Mouse (Mus musculus) kidney, adult 2 months (tissue): ENCODE measurements around the gene Psmd9. TPM values are rescaled to one million over a fixed set of nuclear protein-coding genes. Genes with fewer than 3 reads are reported as not detected.

Experiments used
- DNase-seq: peaks from one replicate; pipeline ENCODE4 v3.0.0; 2021
- H3K27ac ChIP-seq: fragments of 200-500 bp; 2 replicates; pipeline ENCODE4 v1.5.1; 2012; ENCODE audit warnings: low read depth, low read length, control low read depth, inconsistent platforms; ENCODE audit not compliant: insufficient read depth
- H3K27me3 ChIP-seq: fragments of 200-500 bp; replicated peaks from 2 replicates; pipeline ENCODE4 v1.6.1; 2012; ENCODE audit warnings: mild to moderate bottlenecking, moderate library complexity, low read length, inconsistent platforms; ENCODE audit not compliant: control insufficient read depth, insufficient read depth
- H3K36me3 ChIP-seq: fragments of 200-500 bp; 2 replicates; pipeline ENCODE4 v1.6.1; 2012; ENCODE audit warnings: mild to moderate bottlenecking, moderate library complexity, low read length, inconsistent platforms; ENCODE audit not compliant: control insufficient read depth, insufficient read depth
- H3K4me1 ChIP-seq: fragments of 200-500 bp; 2 replicates; pipeline ENCODE4 v1.6.1; 2011; ENCODE audit warnings: low read length; ENCODE audit not compliant: control insufficient read depth, insufficient read depth
- H3K4me3 ChIP-seq: fragments of 200-500 bp; 2 replicates; pipeline ENCODE4 v1.5.1; 2011; ENCODE audit warnings: mild to moderate bottlenecking, low read depth, low read length, control low read depth; ENCODE audit not compliant: insufficient read depth
- CTCF ChIP-seq: fragments of 200-500 bp; conservative IDR thresholded peaks from 2 replicates; pipeline ENCODE4 v1.5.1; 2011; ENCODE audit warnings: low read depth, mild to moderate bottlenecking, control low read depth, low read length, moderate library complexity, mixed read lengths; ENCODE audit not compliant: insufficient read depth, insufficient read length
- POLR2A ChIP-seq: fragments of 200-500 bp; IDR thresholded peaks from one replicate; pipeline ENCODE4 v1.6.1; 2011; ENCODE audit warnings: low read depth, low read length, control low read depth
- WGBS: fragments of 180-500 bp; shearing (Covaris S2); methylation state at CpG from one replicate; pipeline ENCODE4 v1.1.7; 2018; 5-methylcytosine and 5-hydroxymethylcytosine counted together
- polyA plus RNA-seq: library from polyadenylated mRNA; depleted of rRNA; stranded (reverse); fragments of >200 nt; gene quantifications from 2 replicates; pipeline ENCODE4 v1.2.3, GENCODE M21; 2012

Psmd9 gene
- polyA plus RNA-seq, 1 experiment = 35.1 TPM

GRCm38 (mm10) chr5:123167591-123167990, 1.6 kb upstream of the Psmd9 start:
- Histone ChIP-seq H3K4me3 (no peak overlapping the region), H3K36me3 (peaks cover 7% of the 10 kb centered on the region), H3K27me3 (no peaks in the 10 kb centered on the region), H3K4me1 (no peaks in the 10 kb centered on the region), H3K27ac (no peak overlapping the region)
- no peak for DNase-seq
- 60% methylated on average over 5 of the region's 5 CpGs for WGBS
- no peak for TF ChIP-seq CTCF
- TF ChIP-seq POLR2A = no peak

- peaks cover 7% of the 10 kb centered on the region for H3K36me3 ChIP-seq
- H3K4me3 ChIP-seq = no peak overlapping the region
- DNase-seq = no peak
- H3K27me3 ChIP-seq = no peaks in the 10 kb centered on the region
- WGBS = 69% methylated on average over 9 of the region's 9 CpGs
- TF ChIP-seq POLR2A (no peak), CTCF (no peak)
- H3K27ac ChIP-seq = no peak overlapping the region
- no peaks in the 10 kb centered on the region for H3K4me1 ChIP-seq
Observed at GRCm38 (mm10) chr5:123170365-123170764, 1.2 kb downstream of the Psmd9 start.

- Histone ChIP-seq H3K4me1 (no peaks in the 10 kb centered on the region), H3K27me3 (no peaks in the 10 kb centered on the region), H3K27ac (no peak overlapping the region), H3K36me3 (no peaks in the 10 kb centered on the region), H3K4me3 (no peak overlapping the region)
- DNase-seq = peak; percentile 90
- 15% methylated on average over 22 of the region's 22 CpGs for WGBS
- TF ChIP-seq POLR2A (no peak), CTCF (peak; percentile 90)
Observed at GRCm38 (mm10) chr5:123171646-123172350, 2.6 kb downstream of the Psmd9 start.

DNA sequence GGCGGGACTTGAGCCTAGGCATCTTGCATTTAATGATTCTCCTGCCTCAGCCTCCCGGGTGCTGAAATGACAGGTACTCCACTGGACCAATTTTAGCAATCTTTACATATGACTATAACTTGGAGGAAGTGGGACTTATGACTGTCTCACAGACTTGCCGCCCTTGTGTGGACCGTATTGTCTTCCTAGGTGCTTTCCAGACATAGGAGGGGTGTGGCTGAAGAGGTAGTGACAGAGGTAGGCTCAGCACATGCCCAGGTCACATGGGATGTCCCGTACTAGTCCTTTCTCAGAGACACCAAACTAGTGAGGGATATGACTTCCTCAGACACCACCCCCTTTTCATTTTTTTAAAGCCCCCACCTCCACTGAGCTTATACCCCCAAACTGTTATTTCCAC, 9.6 kb downstream of the Psmd9 start:
- WGBS = 85% methylated on average over 5 of the region's 5 CpGs
- no peaks in the 10 kb centered on the region for H3K27me3 ChIP-seq
- H3K36me3 ChIP-seq = no peaks in the 10 kb centered on the region
- DNase-seq = no peak
- H3K4me3 ChIP-seq = no peak overlapping the region
- no peak overlapping the region for H3K27ac ChIP-seq
- no peak for TF ChIP-seq POLR2A
- TF ChIP-seq CTCF = no peak
- no peaks in the 10 kb centered on the region for H3K4me1 ChIP-seq

DNA sequence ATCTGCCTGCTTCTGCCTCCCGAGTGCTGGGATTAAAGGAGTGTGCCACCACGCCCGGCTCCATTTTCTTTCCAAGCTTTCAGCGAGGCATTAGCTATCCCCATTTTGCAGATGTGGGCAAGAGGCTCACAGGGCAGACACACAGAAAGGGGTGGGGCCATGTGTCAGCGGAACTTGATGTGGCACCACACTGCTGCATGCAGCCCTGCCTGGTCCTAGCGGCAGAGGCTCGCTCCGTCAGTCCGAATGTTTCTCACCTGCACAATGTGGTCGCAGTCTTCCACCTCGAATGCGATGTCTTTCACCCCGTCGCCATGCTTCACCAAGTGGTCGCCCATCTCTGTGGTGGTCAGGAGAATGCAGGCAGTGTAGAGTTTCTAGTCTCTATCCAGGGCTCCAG, 11.2 kb downstream of the Psmd9 start:
- DNase-seq = peak; percentile 61
- H3K27ac ChIP-seq = no peak overlapping the region
- H3K27me3 ChIP-seq = no peaks in the 10 kb centered on the region
- WGBS = 91% methylated on average over 15 of the region's 15 CpGs
- TF ChIP-seq POLR2A = no peak
- no peak for TF ChIP-seq CTCF
- no peaks in the 10 kb centered on the region for H3K4me1 ChIP-seq
- no peaks in the 10 kb centered on the region for H3K36me3 ChIP-seq
- H3K4me3 ChIP-seq = peak overlapping the region; percentile 19; the same call in 1 of the 2 replicates

DNA sequence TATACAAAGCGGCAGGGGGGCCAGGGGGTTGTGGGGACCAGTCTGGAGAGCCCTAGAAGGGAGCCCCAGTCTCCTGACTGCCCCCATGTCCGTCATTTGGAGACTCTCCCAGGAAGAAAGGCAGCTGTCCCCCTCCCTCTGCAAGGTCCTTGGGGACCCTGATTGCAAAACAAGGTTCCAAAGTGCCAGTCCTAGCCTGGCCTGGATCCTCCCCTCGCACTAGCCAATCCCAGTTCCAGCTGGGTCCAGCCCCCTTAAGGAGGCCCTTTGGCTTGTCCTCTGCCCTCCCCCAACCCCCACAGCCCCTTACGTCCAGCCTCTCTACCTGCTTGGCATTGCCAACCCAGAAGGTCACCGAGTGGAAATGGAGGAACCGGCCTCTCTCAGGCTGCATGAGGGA, 12.3 kb downstream of the Psmd9 start:
- no peaks in the 10 kb centered on the region for H3K27me3 ChIP-seq
- TF ChIP-seq POLR2A = no peak
- no peak for TF ChIP-seq CTCF
- H3K4me3 ChIP-seq = peak overlapping the region; percentile 37; the same call in 1 of the 2 replicates
- H3K4me1 ChIP-seq = no peaks in the 10 kb centered on the region
- DNase-seq = peak; percentile 91
- peak overlapping the region; percentile 75 for H3K27ac ChIP-seq
- 80% methylated on average over 6 of the region's 6 CpGs for WGBS
- H3K36me3 ChIP-seq = no peaks in the 10 kb centered on the region

DNA sequence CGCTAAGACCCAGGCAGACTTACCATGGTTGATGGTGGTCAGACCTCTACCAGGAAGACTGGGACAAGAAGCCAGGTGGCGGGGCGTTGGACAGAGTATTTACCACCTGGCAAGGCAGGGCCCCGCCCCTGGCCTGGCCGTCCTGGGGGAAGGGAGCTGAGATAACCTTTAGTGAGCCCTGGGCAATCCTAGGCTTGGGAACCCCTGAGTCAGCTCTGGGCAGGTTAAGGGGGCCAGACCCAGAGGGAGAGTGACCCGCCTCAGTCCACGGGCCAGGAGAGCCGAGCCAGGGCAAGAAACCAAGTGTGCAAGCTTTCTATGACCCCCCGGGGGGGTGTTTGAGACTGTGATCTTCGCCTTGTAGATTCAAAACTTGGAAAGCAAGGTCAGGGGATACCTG, 13.4 kb downstream of the Psmd9 start, which contains the start of gene Hpd:
Hpd (minus strand) TSS at position 77 of the 400 bp plus-strand sequence.
- peak; percentile 75 for DNase-seq
- WGBS = 76% methylated on average over 10 of the region's 10 CpGs
- Histone ChIP-seq H3K36me3 (no peaks in the 10 kb centered on the region), H3K4me3 (no peak within 1 kb of the TSS), H3K4me1 (no peaks in the 10 kb centered on the region), H3K27me3 (no peaks in the 10 kb centered on the region), H3K27ac (peak within 1 kb of the TSS; percentile 67; the same call in 1 of the 2 replicates)
- TF ChIP-seq POLR2A (no peak), CTCF (no peak)
